Mouse (Mus musculus): Measurements from ENCODE around the gene Gdpd1. TPM values are rescaled to one million over a fixed set of nuclear protein-coding genes. Genes with fewer than 3 reads are reported as not detected.

The Gdpd1 gene
- 34.8 and 37.6 TPM in 2 replicates for polyA plus RNA-seq (2016; fragmentation: Nextera tagmentation; extraction: Ambion mirVana)

- Histone ChIP-seq H3K9me3 (no peaks in the 10 kb centered on the region), H3K27me3 (no peaks in the 10 kb centered on the region), H3K4me2 (replicated peaks) (peak within 1 kb of the TSS; percentile 82), H3K4me1 (peaks cover 4% of the 10 kb centered on the region; the same call in 1 of the 2 replicates), H3K36me3 (peaks cover 17% of the 10 kb centered on the region), H3K4me3 (peak within 1 kb of the TSS; percentile 58), H3K27ac (peak within 1 kb of the TSS; percentile 81), H3K9ac (peak within 1 kb of the TSS; percentile 77)
- peak; percentile 88 for ATAC-seq (ENCODE audit: insufficient number of reproducible peaks, insufficient read depth, low FRiP score, low TSS enrichment)
- WGBS: 2% methylated on average over 43 of the region's 43 CpGs
Measured at GRCm38 (mm10) chr11:87073866-87074440, at the start of gene Gdpd1. TSS of gene Gdpd1 (minus strand) at chr11:87074062.

- H3K9ac ChIP-seq: no peak overlapping the region
- no peaks in the 10 kb centered on the region for H3K9me3 ChIP-seq
- WGBS: 85% methylated on average over 8 of the region's 8 CpGs
- no peak overlapping the region for H3K4me3 ChIP-seq
- peaks cover 65% of the 10 kb centered on the region for H3K36me3 ChIP-seq
- H3K27ac ChIP-seq: no peak overlapping the region
- H3K4me2 ChIP-seq (replicated peaks): no peak overlapping the region
- no peak for ATAC-seq (ENCODE audit: insufficient number of reproducible peaks, insufficient read depth, low FRiP score, low TSS enrichment)
- peaks cover 6% of the 10 kb centered on the region; the same call in 1 of the 2 replicates for H3K4me1 ChIP-seq
- no peaks in the 10 kb centered on the region for H3K27me3 ChIP-seq
Measured at GRCm38 (mm10) chr11:87121864-87122263, 48.0 kb upstream of the Gdpd1 start.

GRCm38 (mm10) chr11:87110172-87110909 lies 36.5 kb upstream of the Gdpd1 start:
- Histone ChIP-seq H3K27me3 (no peaks in the 10 kb centered on the region), H3K4me2 (replicated peaks) (peak overlapping the region; percentile 59), H3K36me3 (peaks cover 34% of the 10 kb centered on the region), H3K4me3 (peak overlapping the region; percentile 95), H3K9me3 (no peaks in the 10 kb centered on the region), H3K27ac (peak overlapping the region; percentile 98), H3K9ac (peak overlapping the region; percentile 99), H3K4me1 (peaks cover 32% of the 10 kb centered on the region)
- no peak for ATAC-seq (ENCODE audit: insufficient number of reproducible peaks, insufficient read depth, low FRiP score, low TSS enrichment)
- WGBS: 5% methylated on average over 9 of the region's 9 CpGs

GRCm38 (mm10) chr11:87109519-87110171 lies 35.8 kb upstream of the Gdpd1 start:
- Histone ChIP-seq H3K4me1 (peaks cover 32% of the 10 kb centered on the region), H3K36me3 (peaks cover 34% of the 10 kb centered on the region), H3K9me3 (no peaks in the 10 kb centered on the region), H3K9ac (peak overlapping the region; percentile 99), H3K27me3 (no peaks in the 10 kb centered on the region), H3K4me2 (replicated peaks) (peak overlapping the region; percentile 59), H3K27ac (peak overlapping the region; percentile 98), H3K4me3 (peak overlapping the region; percentile 95)
- 0% methylated on average over 42 of the region's 42 CpGs for WGBS
- no peak for ATAC-seq (ENCODE audit: insufficient number of reproducible peaks, insufficient read depth, low FRiP score, low TSS enrichment)

GRCm38 (mm10) chr11:87108755-87109518 lies 35.1 kb upstream of the Gdpd1 start, which contains the start of gene Ska2:
TSS of gene Ska2 (plus strand) at chr11:87109234.
- Histone ChIP-seq H3K27ac (peak within 1 kb of the TSS; percentile 98), H3K9me3 (no peaks in the 10 kb centered on the region), H3K27me3 (no peaks in the 10 kb centered on the region), H3K4me1 (peaks cover 31% of the 10 kb centered on the region), H3K36me3 (peaks cover 34% of the 10 kb centered on the region), H3K4me3 (peak within 1 kb of the TSS; percentile 95), H3K9ac (peak within 1 kb of the TSS; percentile 99), H3K4me2 (replicated peaks) (peak within 1 kb of the TSS; percentile 60)
- peak; percentile 99 for ATAC-seq (ENCODE audit: insufficient number of reproducible peaks, insufficient read depth, low FRiP score, low TSS enrichment)
- WGBS: under 1% methylated on average over 40 of the region's 40 CpGs

- H3K9ac ChIP-seq: peak within 1 kb of the TSS; percentile 99
- H3K27ac ChIP-seq: peak within 1 kb of the TSS; percentile 98
- peak within 1 kb of the TSS; percentile 95 for H3K4me3 ChIP-seq
- no peaks in the 10 kb centered on the region for H3K27me3 ChIP-seq
- ATAC-seq (ENCODE audit: insufficient number of reproducible peaks, insufficient read depth, low FRiP score, low TSS enrichment): no peak
- peak within 1 kb of the TSS; percentile 60 for H3K4me2 ChIP-seq (replicated peaks)
- H3K36me3 ChIP-seq: peaks cover 34% of the 10 kb centered on the region
- H3K9me3 ChIP-seq: no peaks in the 10 kb centered on the region
- peaks cover 25% of the 10 kb centered on the region for H3K4me1 ChIP-seq
- WGBS: 0% methylated on average over 14 of the region's 14 CpGs
Measured at GRCm38 (mm10) chr11:87108409-87108754, 34.5 kb upstream of the Gdpd1 start, which contains the start of gene Prr11. TSS of gene Prr11 (minus strand) at chr11:87108708.

GRCm38 (mm10) chr11:87087142-87087541 lies 13.3 kb upstream of the Gdpd1 start:
- Histone ChIP-seq H3K27ac (peak overlapping the region; percentile 74; the same call in 1 of the 2 replicates), H3K36me3 (peaks cover 38% of the 10 kb centered on the region)
- 72% methylated on average over 2 of the region's 2 CpGs for WGBS

GRCm38 (mm10) chr11:87086290-87086984 lies 12.6 kb upstream of the Gdpd1 start, which contains the start of gene Smg8:
TSS of gene Smg8 (minus strand) at chr11:87086774.
- peak within 1 kb of the TSS; percentile 94 for H3K9ac ChIP-seq
- H3K27me3 ChIP-seq: no peaks in the 10 kb centered on the region
- ATAC-seq (ENCODE audit: insufficient number of reproducible peaks, insufficient read depth, low FRiP score, low TSS enrichment): 0 out of 2 replicates have a peak, but pooled peaks have one; percentile 74
- H3K36me3 ChIP-seq: peaks cover 38% of the 10 kb centered on the region
- under 1% methylated on average over 42 of the region's 43 CpGs for WGBS
- peak within 1 kb of the TSS; percentile 74 for H3K27ac ChIP-seq
- H3K4me3 ChIP-seq: peak within 1 kb of the TSS; percentile 94
- H3K9me3 ChIP-seq: no peaks in the 10 kb centered on the region
- H3K4me2 ChIP-seq (replicated peaks): peak within 1 kb of the TSS; percentile 97
- peaks cover 24% of the 10 kb centered on the region for H3K4me1 ChIP-seq

More at GRCm38 (mm10) chr11:87087142-87087541, 13.3 kb upstream of the Gdpd1 start:
- no peaks in the 10 kb centered on the region for H3K27me3 ChIP-seq
- no peaks in the 10 kb centered on the region for H3K9me3 ChIP-seq
- no peak for ATAC-seq (ENCODE audit: insufficient number of reproducible peaks, insufficient read depth, low FRiP score, low TSS enrichment)
- H3K4me3 ChIP-seq: peak overlapping the region; percentile 94
- peaks cover 24% of the 10 kb centered on the region for H3K4me1 ChIP-seq
- H3K9ac ChIP-seq: peak overlapping the region; percentile 94; the same call in 1 of the 2 replicates
- H3K4me2 ChIP-seq (replicated peaks): peak overlapping the region; percentile 97

- peak overlapping the region; percentile 94 for H3K9ac ChIP-seq
- 90% methylated on average over 13 of the region's 13 CpGs for WGBS
- peak overlapping the region; percentile 94 for H3K4me3 ChIP-seq
- H3K9me3 ChIP-seq: no peaks in the 10 kb centered on the region
- peak overlapping the region; percentile 97 for H3K4me2 ChIP-seq (replicated peaks)
- H3K27ac ChIP-seq: no peak overlapping the region
- ATAC-seq (ENCODE audit: insufficient number of reproducible peaks, insufficient read depth, low FRiP score, low TSS enrichment): no peak
- H3K36me3 ChIP-seq: peaks cover 40% of the 10 kb centered on the region
- no peaks in the 10 kb centered on the region for H3K27me3 ChIP-seq
- peaks cover 24% of the 10 kb centered on the region for H3K4me1 ChIP-seq
Measured at GRCm38 (mm10) chr11:87085461-87085860, 11.6 kb upstream of the Gdpd1 start.

GRCm38 (mm10) chr11:87083712-87084111 lies 9.8 kb upstream of the Gdpd1 start:
- H3K4me2 ChIP-seq (replicated peaks): no peak overlapping the region
- WGBS: 80% methylated on average over 1 of the region's 1 CpGs

More at GRCm38 (mm10) chr11:87083712-87084111, 9.8 kb upstream of the Gdpd1 start:
- ATAC-seq (ENCODE audit: insufficient number of reproducible peaks, insufficient read depth, low FRiP score, low TSS enrichment): no peak
- Histone ChIP-seq H3K4me3 (no peak overlapping the region), H3K4me1 (peaks cover 24% of the 10 kb centered on the region), H3K27me3 (no peaks in the 10 kb centered on the region), H3K9me3 (no peaks in the 10 kb centered on the region), H3K36me3 (peaks cover 49% of the 10 kb centered on the region), H3K27ac (no peak overlapping the region), H3K9ac (no peak overlapping the region)
